Mouse (Mus musculus) brain, embryonic 14.5 days (tissue): ENCODE data around the gene Ptges. TPM values are rescaled to one million over a fixed set of nuclear protein-coding genes. Genes with fewer than 3 reads are reported as not detected.

Source experiments
- DNase-seq: peaks from one replicate; pipeline ENCODE4 v3.0.0-alpha.2; 2011; ENCODE audit warnings: low read depth
- CTCF ChIP-seq: fragments of 200-500 bp; IDR thresholded peaks from 2 replicates; pipeline ENCODE4 v1.5.1; 2012; ENCODE audit warnings: inconsistent platforms, mild to moderate bottlenecking, moderate library complexity, borderline replicate concordance; ENCODE audit not compliant: insufficient read depth, insufficient read length; ENCODE audit errors: extremely low read depth
- POLR2A ChIP-seq: fragments of 200-500 bp; IDR thresholded peaks from 2 replicates; pipeline ENCODE4 v1.6.1; 2012; ENCODE audit warnings: mild to moderate bottlenecking, inconsistent platforms, borderline replicate concordance; ENCODE audit not compliant: poor library complexity, insufficient read depth, insufficient read length, severe bottlenecking; ENCODE audit errors: extremely low read depth
- polyA plus RNA-seq: library from polyadenylated mRNA; depleted of rRNA; stranded (reverse); fragments of >200 nt; gene quantifications from 2 replicates; pipeline ENCODE4 v1.2.3, GENCODE M21; 2012

Ptges gene
- polyA plus RNA-seq, 1 experiment, result 4.7 TPM

DNA sequence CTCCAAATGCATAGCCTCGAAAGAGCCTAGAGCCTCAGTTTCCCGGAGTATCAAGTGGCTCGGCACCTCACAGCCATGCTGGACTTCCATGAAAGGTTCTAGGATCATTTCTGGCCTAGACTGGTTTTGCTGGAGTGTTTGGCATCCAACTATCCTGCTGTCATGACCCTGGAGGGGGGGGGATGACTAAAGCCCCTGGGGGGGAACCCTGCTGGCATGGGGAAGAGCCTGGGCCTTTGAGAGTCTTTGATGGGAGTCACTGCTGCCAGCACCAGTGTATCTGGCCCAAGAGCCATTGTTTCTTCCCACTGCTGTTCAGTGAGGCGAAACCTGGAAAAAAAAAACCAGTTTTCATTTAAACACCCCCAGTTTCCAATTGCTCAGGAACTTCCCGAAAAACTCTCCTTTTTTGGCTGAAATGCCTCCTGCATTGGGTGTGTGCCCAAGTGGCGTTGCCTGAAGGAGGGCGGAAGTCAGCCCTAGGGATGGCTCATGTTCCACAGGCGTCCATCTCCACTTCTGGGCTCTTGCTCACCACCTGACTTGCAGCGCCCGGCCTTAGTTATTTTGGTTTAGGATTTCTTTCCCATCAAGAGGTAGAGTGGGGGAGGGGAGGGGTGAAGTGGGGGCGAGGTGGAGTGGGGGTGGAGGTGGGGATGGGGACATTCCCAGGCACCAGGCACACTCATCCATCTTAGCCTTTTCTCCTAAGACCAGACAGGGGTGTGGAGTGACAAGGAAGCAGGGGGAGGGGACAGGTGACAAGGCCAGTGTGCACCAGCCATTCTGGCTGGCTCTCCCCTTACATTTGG is 53.8 kb downstream of the Ptges start:
- no peak for TF ChIP-seq CTCF
- no peak for TF ChIP-seq POLR2A
- peak; percentile 55 for DNase-seq

DNA sequence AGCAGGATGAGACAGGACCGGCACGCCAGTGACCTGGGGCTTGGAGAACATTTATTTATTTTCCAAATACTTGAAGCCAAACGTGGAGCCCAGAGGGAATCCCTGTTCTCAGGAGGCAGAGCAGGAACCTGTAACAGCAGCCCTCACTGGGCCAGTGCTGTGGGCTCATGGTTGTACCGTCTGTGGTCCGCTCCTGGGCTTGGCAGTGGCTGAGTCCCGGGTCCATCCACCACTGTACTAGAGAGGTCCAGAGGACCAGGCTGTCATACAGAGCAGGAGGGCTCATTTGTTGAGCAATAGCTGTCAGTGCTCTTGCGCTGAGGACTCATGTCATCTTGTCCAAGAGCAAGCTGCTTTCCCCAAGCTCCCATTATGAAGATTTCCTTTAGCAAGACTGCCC is 54.6 kb downstream of the Ptges start:
- DNase-seq, result no peak
- no peak for TF ChIP-seq CTCF
- no peak for TF ChIP-seq POLR2A

GRCm38 (mm10) chr2:30874445-30874844 is 55.2 kb downstream of the Ptges start:
- DNase-seq, result peak; percentile 83
- TF ChIP-seq CTCF, result no peak
- no peak for TF ChIP-seq POLR2A

- DNase-seq, result peak; percentile 40
- TF ChIP-seq CTCF (no peak), POLR2A (no peak)
These were observed 57.0 kb downstream of the Ptges start for GRCm38 (mm10) chr2:30872669-30873068.

GRCm38 (mm10) chr2:30870863-30871262 is 58.8 kb downstream of the Ptges start:
- TF ChIP-seq POLR2A, result no peak
- DNase-seq, result no peak

DNA sequence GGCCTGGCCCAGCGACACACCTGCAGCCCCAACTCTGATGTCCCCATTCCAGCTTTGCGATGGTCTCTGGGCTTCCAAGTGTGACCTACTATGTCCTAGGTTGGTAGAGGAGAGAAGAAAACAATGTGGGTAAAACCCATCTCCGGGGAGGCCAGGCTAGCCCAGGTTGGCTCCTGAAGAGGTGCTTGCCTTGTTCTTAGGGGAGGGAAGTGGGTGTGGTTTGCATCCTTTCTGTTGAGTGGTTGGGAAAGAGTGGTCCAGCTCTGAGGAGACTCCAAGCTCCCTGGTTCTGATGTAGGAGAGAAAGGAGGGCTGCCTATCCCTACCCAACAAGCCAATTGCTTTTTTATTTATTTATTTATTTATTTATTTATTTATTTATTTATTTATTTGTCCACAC is 64.2 kb downstream of the Ptges start:
- TF ChIP-seq CTCF (no peak), POLR2A (no peak)
- no peak for DNase-seq

DNA sequence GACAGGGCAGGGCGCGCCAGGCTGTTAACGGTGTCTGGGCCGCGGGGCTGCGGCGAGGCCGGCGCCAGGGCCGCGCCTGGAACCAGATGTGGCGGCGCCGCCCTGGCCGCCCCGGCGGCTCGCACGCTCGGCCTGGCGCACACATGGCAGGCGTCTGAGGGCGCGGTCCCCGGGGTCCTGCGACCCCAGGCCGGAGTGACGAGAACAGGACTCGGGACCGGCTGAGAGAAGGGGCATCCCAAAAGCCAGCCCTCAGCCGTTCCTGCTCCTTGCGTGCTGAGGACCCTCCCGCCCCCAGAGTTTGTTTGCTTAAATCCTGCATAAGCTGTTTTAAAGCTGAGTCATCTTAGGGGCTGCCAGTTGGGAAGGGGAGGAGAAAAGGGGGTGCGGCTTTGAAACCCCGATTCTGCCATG is 64.7 kb downstream of the Ptges start:
- DNase-seq, result no peak
- TF ChIP-seq CTCF (no peak), POLR2A (no peak)

GRCm38 (mm10) chr2:30863574-30863973 is 66.1 kb downstream of the Ptges start:
- TF ChIP-seq CTCF (no peak), POLR2A (no peak)
- DNase-seq, result no peak

- DNase-seq, result no peak
- TF ChIP-seq CTCF, result no peak
- no peak for TF ChIP-seq POLR2A
These were observed 67.6 kb downstream of the Ptges start for GRCm38 (mm10) chr2:30862081-30862480.

DNA sequence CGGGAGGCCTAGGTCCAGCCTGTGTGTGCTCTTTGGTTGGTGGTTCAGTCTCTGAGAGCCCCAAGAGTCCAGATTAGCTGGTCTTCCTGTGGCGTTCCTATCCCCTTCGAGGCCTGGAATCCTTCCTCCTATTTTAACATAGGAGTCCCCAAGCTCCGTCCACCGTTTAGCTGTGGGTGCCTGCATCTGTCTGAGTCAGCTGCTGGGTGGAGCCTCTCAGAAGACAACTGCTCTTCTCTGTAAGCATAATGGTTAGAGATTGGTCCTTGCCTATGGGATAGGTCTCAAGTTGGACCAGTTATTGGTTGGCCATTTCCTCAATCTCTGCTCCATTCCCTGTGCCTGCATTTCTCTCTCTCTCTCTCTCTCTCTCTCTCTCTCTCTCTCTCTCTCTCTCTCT is 69.9 kb downstream of the Ptges start:
- TF ChIP-seq CTCF, result no peak
- TF ChIP-seq POLR2A, result no peak
- DNase-seq, result no peak

DNA sequence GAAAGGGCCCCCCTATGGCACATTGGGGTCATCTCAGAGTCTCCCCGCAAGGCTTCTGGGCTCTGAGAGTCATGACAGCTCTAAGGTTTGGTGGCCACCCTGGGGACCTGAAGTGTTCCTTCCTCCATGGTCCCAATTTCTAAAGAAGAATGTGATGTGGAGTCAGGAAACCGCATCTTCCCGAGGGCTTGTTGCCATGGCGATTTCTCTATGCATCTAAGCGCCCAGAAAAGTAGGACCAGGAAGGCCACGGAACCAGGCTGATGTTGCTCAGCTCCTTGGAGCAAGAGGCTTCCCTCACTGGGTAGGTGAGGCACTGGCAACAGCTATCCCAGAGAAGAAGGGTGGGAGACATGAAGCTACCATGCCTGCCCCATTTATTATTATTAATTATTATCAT is 72.6 kb downstream of the Ptges start:
- TF ChIP-seq CTCF (no peak), POLR2A (no peak)
- DNase-seq, result peak; percentile 29

DNA sequence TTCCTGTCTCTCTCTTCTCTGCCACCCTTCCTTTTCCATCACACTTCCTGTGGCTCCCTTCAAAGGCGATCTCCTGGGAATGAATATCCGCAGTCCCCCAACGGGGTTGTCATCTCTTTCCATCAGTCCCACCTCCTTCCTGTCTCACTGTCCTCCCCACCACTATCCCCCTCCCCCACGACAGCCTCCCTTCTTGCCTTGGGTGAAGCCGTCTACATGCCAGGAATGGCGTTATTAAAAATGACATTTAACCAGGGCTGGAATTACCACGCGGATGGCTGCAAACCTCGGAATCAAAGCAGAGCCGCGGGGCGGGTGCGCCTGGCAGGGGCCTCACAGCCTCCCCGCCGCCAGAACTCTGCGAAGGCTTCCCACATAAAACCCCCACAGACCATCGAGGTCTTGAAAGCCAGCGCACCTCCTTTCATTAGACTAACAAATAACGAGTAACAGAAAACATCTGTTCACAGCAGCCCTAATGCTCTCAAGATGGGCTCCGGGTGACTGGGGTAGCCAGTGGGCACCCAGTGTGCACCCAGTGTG is 76.8 kb downstream of the Ptges start:
- no peak for TF ChIP-seq CTCF
- TF ChIP-seq POLR2A, result no peak
- DNase-seq, result peak; percentile 26

DNA sequence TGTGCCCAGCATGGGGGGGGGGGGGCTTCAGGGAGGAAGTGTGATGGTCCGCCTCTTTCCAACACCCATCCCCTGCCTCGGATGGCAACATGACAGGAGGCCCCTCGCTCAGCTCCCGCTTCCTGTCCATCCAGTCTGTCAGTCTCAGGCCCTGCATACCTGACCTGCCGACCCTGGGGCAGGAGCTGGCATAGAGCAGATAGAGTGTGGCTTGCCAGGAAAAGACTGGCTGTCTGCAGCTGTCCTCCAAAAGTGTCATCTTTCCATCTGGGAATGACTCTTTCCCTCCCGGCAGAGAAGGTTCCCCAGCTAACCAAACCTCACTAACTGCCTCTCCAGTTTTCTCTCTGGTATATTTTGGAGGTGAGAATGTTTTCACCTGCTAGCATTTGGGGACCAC is 79.1 kb downstream of the Ptges start:
- TF ChIP-seq CTCF (no peak), POLR2A (no peak)
- DNase-seq, result no peak
